ENCODE assay signal across 22 mouse cellular contexts in the genomic region with DNA sequence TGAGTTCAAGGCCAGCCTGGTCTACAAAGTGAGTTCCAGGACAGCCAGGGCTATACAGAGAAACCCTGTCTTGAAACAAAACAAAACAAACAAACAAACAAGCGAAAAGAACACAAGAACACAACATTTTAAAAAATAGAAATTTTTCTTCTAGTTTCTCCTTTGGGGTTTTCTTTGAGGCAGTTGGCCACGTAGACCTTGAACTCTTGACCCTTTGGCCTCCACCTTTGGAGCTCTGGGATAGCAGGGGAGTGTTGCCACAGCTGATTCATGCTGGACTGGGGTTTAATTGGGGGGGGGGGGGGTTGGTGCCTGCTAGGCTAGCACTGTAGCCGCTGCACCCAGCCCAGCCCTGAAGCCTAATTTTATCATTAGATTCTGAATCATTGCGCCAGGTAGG.
DNase-seq lines count a peak whose midpoint lies in the region; ATAC-seq and TF ChIP-seq lines count a peak whose summit lies in the region.
"Had no signal": no experiment of that assay in that cellular context is flagged by ENCODE, and none has a peak within 500 bp of the region (broad histone marks: within the 10 kb centered on the region; RNA-seq: fewer than 3 reads in every experiment).

No protein-coding gene starts in this region.

- no peaks in the 10 kb centered on the region for H3K27me3 ChIP-seq in midbrain, embryonic 11.5 days (ENCODE audit: control insufficient read depth, insufficient read depth, low read length)
- H3K27me3 ChIP-seq in midbrain, embryonic 16.5 days (ENCODE audit: control insufficient read depth, insufficient read depth, low read depth, low read length): no peaks in the 10 kb centered on the region
- no peaks in the 10 kb centered on the region for H3K27me3 ChIP-seq in ES-Bruce4 (ENCODE audit: control insufficient read depth, insufficient read depth, low read length, poor library complexity, severe bottlenecking)
- H3K27me3 ChIP-seq in hindbrain, embryonic 14.5 days (ENCODE audit: control insufficient read depth, insufficient read depth, low read length): no peaks in the 10 kb centered on the region
- H3K27me3 ChIP-seq: embryonic facial prominence, embryonic 12.5 days; forebrain, embryonic 12.5 days had no signal

- H3K9me3 ChIP-seq in midbrain, embryonic 11.5 days (ENCODE audit: control insufficient read depth, low read length): no peaks in the 10 kb centered on the region
- H3K9me3 ChIP-seq in midbrain, embryonic 16.5 days (replicated peaks; ENCODE audit: control insufficient read depth, low read length, poor library complexity, severe bottlenecking): no peaks in the 10 kb centered on the region
- no peaks in the 10 kb centered on the region for H3K9me3 ChIP-seq in ES-Bruce4 (replicated peaks; ENCODE audit: control insufficient read depth, insufficient read depth, low read length, poor library complexity, severe bottlenecking)
- no peaks in the 10 kb centered on the region for H3K9me3 ChIP-seq in hindbrain, embryonic 14.5 days (ENCODE audit: control insufficient read depth, low read length)
- H3K9me3 ChIP-seq: embryonic facial prominence, embryonic 10.5 days; embryonic facial prominence, embryonic 12.5 days; forebrain, embryonic 10.5 days; forebrain, embryonic 12.5 days had no signal

- WGBS in midbrain, embryonic 11.5 days: 82% methylated on average over 4 of the region's 4 CpGs
- WGBS in midbrain, embryonic 16.5 days: 90% methylated on average over 4 of the region's 4 CpGs
- WGBS in hindbrain, embryonic 14.5 days: 87% methylated on average over 4 of the region's 4 CpGs

- H3K4me3 ChIP-seq in midbrain, embryonic 11.5 days (ENCODE audit: low read depth, low read length): no peak overlapping the region
- H3K4me3 ChIP-seq in midbrain, embryonic 16.5 days (ENCODE audit: low read depth, low read length): no peak overlapping the region
- H3K4me3 ChIP-seq in ES-Bruce4 (ENCODE audit: low read depth, low read length): no peak overlapping the region
- H3K4me3 ChIP-seq in hindbrain, embryonic 14.5 days (replicated peaks; ENCODE audit: low read length): no peak overlapping the region
- H3K4me3 ChIP-seq: embryonic facial prominence, embryonic 10.5 days; embryonic facial prominence, embryonic 12.5 days; erythroblast, embryonic 14.5 days; forebrain, embryonic 10.5 days; forebrain, embryonic 12.5 days had no signal

- ATAC-seq in midbrain, embryonic 11.5 days (ENCODE audit: low FRiP score): no peak
- no peak for ATAC-seq in midbrain, embryonic 16.5 days
- no peak for ATAC-seq in hindbrain, embryonic 14.5 days (ENCODE audit: low FRiP score)
- no peak for ATAC-seq in erythroblast, adult 5-6 weeks (replicated peaks; ENCODE audit: low FRiP score, poor library complexity, severe bottlenecking)
- ATAC-seq: activated CD4-positive, CD25-positive, alpha-beta regulatory T cell, adult 4 months; forebrain, embryonic 14.5 days; forebrain, embryonic 16.5 days had no signal

- no peak for TF ChIP-seq CTCF in ES-Bruce4 (IDR thresholded peaks at IDR 0.05; ENCODE audit: low read depth, low read length)

- peaks cover 5% of the 10 kb centered on the region for H3K4me1 ChIP-seq in midbrain, embryonic 11.5 days (ENCODE audit: control insufficient read depth, insufficient read depth, low read length)
- H3K4me1 ChIP-seq in midbrain, embryonic 16.5 days (ENCODE audit: control insufficient read depth, insufficient read depth, low read length): no peaks in the 10 kb centered on the region
- H3K4me1 ChIP-seq in ES-Bruce4 (ENCODE audit: control insufficient read depth, insufficient read depth, low read length): peaks cover 15% of the 10 kb centered on the region
- no peaks in the 10 kb centered on the region for H3K4me1 ChIP-seq in hindbrain, embryonic 14.5 days (replicated peaks; ENCODE audit: control insufficient read depth, insufficient read depth, low read length)
- H3K4me1 ChIP-seq: embryonic facial prominence, embryonic 10.5 days; embryonic facial prominence, embryonic 12.5 days had no signal

- H3K36me3 ChIP-seq in midbrain, embryonic 11.5 days (ENCODE audit: control insufficient read depth, insufficient read depth, low read length): no peaks in the 10 kb centered on the region
- H3K36me3 ChIP-seq in midbrain, embryonic 16.5 days (ENCODE audit: control insufficient read depth, insufficient read depth, low read length): no peaks in the 10 kb centered on the region
- no peaks in the 10 kb centered on the region for H3K36me3 ChIP-seq in ES-Bruce4 (ENCODE audit: control insufficient read depth, insufficient read depth, low read length, poor library complexity, severe bottlenecking)
- H3K36me3 ChIP-seq in hindbrain, embryonic 14.5 days (replicated peaks; ENCODE audit: control insufficient read depth, insufficient read depth): no peaks in the 10 kb centered on the region
- H3K36me3 ChIP-seq: embryonic facial prominence, embryonic 10.5 days; embryonic facial prominence, embryonic 12.5 days; forebrain, embryonic 10.5 days; forebrain, embryonic 12.5 days had no signal

- no peak for TF ChIP-seq POLR2A in ES-Bruce4 (IDR thresholded peaks at IDR 0.05; ENCODE audit: insufficient read depth, low read length)

- no peak overlapping the region for H3K9ac ChIP-seq in midbrain, embryonic 11.5 days (ENCODE audit: low read length)
- no peak overlapping the region for H3K9ac ChIP-seq in midbrain, embryonic 16.5 days (ENCODE audit: low read depth, low read length)
- 0 out of 2 replicates have a peak overlapping the region, but pooled peaks have one; percentile 26 for H3K9ac ChIP-seq in ES-Bruce4 (ENCODE audit: low read depth, poor library complexity, severe bottlenecking)
- H3K9ac ChIP-seq in hindbrain, embryonic 14.5 days: no peak overlapping the region
- H3K9ac ChIP-seq: embryonic facial prominence, embryonic 12.5 days; forebrain, embryonic 12.5 days had no signal

- H3K27ac ChIP-seq in midbrain, embryonic 11.5 days (ENCODE audit: low read depth, low read length): no peak overlapping the region
- no peak overlapping the region for H3K27ac ChIP-seq in midbrain, embryonic 16.5 days (ENCODE audit: low read length)
- no peak overlapping the region for H3K27ac ChIP-seq in ES-Bruce4 (ENCODE audit: insufficient read depth, low read length)
- H3K27ac ChIP-seq in hindbrain, embryonic 14.5 days: no peak overlapping the region
- H3K27ac ChIP-seq: embryonic facial prominence, embryonic 10.5 days; embryonic facial prominence, embryonic 12.5 days; forebrain, embryonic 10.5 days; forebrain, embryonic 12.5 days had no signal

- H3K4me2 ChIP-seq in midbrain, embryonic 11.5 days: no peak overlapping the region
- H3K4me2 ChIP-seq in midbrain, embryonic 16.5 days (ENCODE audit: low read length): no peak overlapping the region
- no peak overlapping the region for H3K4me2 ChIP-seq in hindbrain, embryonic 14.5 days (replicated peaks)
- H3K4me2 ChIP-seq: embryonic facial prominence, embryonic 12.5 days; forebrain, embryonic 12.5 days had no signal

- TF ChIP-seq EP300 in ES-Bruce4 (IDR thresholded peaks at IDR 0.05; ENCODE audit: insufficient read depth, low read depth, low read length): 0 out of 2 replicates have a peak, but pooled peaks have one; percentile 28

- DNase-seq in midbrain, embryonic 11.5 days (ENCODE audit: low spot score, missing footprints): peak; percentile 69
- peak; percentile 41 for DNase-seq in ES-CJ7 (ENCODE audit: low read depth, low spot score)
- DNase-seq in hindbrain, embryonic 14.5 days (ENCODE audit: low spot score): no peak
- DNase-seq: adrenal gland, adult 8-10 months; adrenal gland, postnatal 14 days; adrenal gland, postnatal 36 days; cerebellum, adult 11-12 months; cerebellum, adult 2 months; cerebellum, adult 9-10 months; cerebellum, postnatal 10 days; cerebellum, postnatal 25 days had no signal
